Mouse (Mus musculus) C2C12 (cell line): ENCODE results near the gene Tle2.

ENCODE experiments used
- CEBPB ChIP-seq: IDR thresholded peaks from one replicate; pipeline ENCODE4 v1.6.1; 2011; ENCODE audit warnings: low read depth, mild to moderate bottlenecking, control low read depth, moderate library complexity
- CTCF ChIP-seq: IDR thresholded peaks from one replicate; pipeline ENCODE4 v1.5.1; 2011; ENCODE audit not compliant: control insufficient read depth, insufficient read depth, insufficient read length
- FOSL1 ChIP-seq: IDR thresholded peaks from one replicate; pipeline ENCODE4 v1.8.0; 2011; ENCODE audit warnings: mild to moderate bottlenecking, low read length; ENCODE audit not compliant: poor library complexity, insufficient read depth, severe bottlenecking
- MAX ChIP-seq: IDR thresholded peaks from one replicate; pipeline ENCODE4 v1.6.1; 2011; ENCODE audit warnings: mild to moderate bottlenecking, control low read depth
- USF1 ChIP-seq: IDR thresholded peaks from one replicate; pipeline ENCODE4 v1.6.1; 2011; ENCODE audit warnings: low read depth, mild to moderate bottlenecking, control low read depth, moderate library complexity

DNA sequence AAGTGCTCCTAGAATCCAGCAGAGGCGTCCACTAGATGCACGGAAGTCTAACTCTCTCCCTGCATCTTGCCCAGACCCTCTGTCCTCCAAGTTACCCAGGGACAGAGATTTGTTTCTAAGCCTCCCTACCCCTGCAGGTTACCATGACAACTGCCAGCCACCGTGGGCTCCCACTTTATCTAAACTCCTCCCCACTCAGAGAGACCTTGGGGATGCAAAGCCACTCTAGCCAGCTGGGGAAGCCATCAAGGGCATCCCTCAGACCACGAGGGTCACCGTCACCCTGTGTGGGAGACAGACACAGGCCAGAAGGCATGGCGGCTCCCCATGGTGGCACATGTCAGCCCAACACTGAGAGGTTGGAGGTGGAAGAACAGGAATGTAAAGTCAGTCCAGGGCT lies 9.0 kb downstream of the Tle2 start:
- TF ChIP-seq USF1 (no peak), CTCF (no peak), CEBPB (no peak), MAX (no peak), FOSL1 (no peak)
